Mouse (Mus musculus): ENCODE results near the gene Dnmt1. TPM values are rescaled to one million over a fixed set of nuclear protein-coding genes. Genes with fewer than 3 reads are reported as not detected.

Dnmt1 gene
- polyA plus RNA-seq, 1 experiment: 21.7 TPM

- 77% methylated on average over 23 of the region's 23 CpGs for WGBS
- Histone ChIP-seq H3K27ac (ENCODE audit: insufficient read depth, low read depth, low read length) (no peak overlapping the region), H3K36me3 (ENCODE audit: control insufficient read depth, insufficient read depth, low read length) (peaks cover 4% of the 10 kb centered on the region; the same call in 1 of the 2 replicates), H3K27me3 (ENCODE audit: control insufficient read depth, insufficient read depth, low read length) (no peaks in the 10 kb centered on the region), H3K4me3 (ENCODE audit: low read depth, low read length) (no peak overlapping the region), H3K4me1 (ENCODE audit: control insufficient read depth, insufficient read depth, insufficient read length, low read length) (no peaks in the 10 kb centered on the region; the same call in 1 of the 2 replicates)
- TF ChIP-seq POLR2A (IDR thresholded peaks at IDR 0.05; ENCODE audit: low read depth, low read length): no peak
- no peak for TF ChIP-seq CTCF (IDR thresholded peaks at IDR 0.05; ENCODE audit: extremely low read depth, insufficient read length, insufficient replicate concordance, low read depth, low read length)
Observed at GRCm38 (mm10) chr9:20875021-20875790, 84.5 kb downstream of the Dnmt1 start.

GRCm38 (mm10) chr9:20873521-20873920, 86.2 kb downstream of the Dnmt1 start:
- peaks cover 5% of the 10 kb centered on the region; the same call in 1 of the 2 replicates for H3K36me3 ChIP-seq (ENCODE audit: control insufficient read depth, insufficient read depth, low read length)
- TF ChIP-seq CTCF (IDR thresholded peaks at IDR 0.05; ENCODE audit: extremely low read depth, insufficient read length, insufficient replicate concordance, low read depth, low read length) (no peak), POLR2A (IDR thresholded peaks at IDR 0.05; ENCODE audit: low read depth, low read length) (no peak)
- peaks cover 6% of the 10 kb centered on the region for H3K4me1 ChIP-seq (ENCODE audit: control insufficient read depth, insufficient read depth, insufficient read length, low read length)
- 0 out of 2 replicates have a peak, but pooled peaks cover 4% of the 10 kb centered on the region for H3K27me3 ChIP-seq (ENCODE audit: control insufficient read depth, insufficient read depth, low read length)
- no peak overlapping the region for H3K4me3 ChIP-seq (ENCODE audit: low read depth, low read length)
- WGBS: 91% methylated on average over 12 of the region's 12 CpGs
- H3K27ac ChIP-seq (ENCODE audit: insufficient read depth, low read depth, low read length): no peak overlapping the region

DNA sequence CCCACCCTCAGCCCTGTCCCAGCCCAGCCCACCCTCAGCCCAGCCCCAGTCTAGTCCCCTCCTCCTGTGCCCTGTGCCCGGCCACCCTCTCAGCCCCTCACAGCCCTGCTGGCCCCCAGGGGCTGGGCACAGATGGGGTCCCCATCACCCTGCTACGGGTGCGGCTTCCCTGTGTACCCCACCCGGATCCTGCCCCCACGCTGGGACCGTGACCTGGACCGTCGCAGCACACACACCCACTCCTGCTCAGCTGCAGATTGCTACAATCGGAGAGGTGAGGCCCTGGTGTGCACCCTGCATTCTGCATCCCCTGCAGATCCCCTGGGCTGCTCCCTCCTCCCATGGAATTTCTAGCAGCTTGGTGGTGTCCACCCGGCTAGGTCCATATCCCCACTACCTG, 86.7 kb downstream of the Dnmt1 start:
- H3K27me3 ChIP-seq (ENCODE audit: control insufficient read depth, insufficient read depth, low read length): 0 out of 2 replicates have a peak, but pooled peaks cover 4% of the 10 kb centered on the region
- TF ChIP-seq CTCF (IDR thresholded peaks at IDR 0.05; ENCODE audit: extremely low read depth, insufficient read length, insufficient replicate concordance, low read depth, low read length): no peak
- no peak for TF ChIP-seq POLR2A (IDR thresholded peaks at IDR 0.05; ENCODE audit: low read depth, low read length)
- 92% methylated on average over 10 of the region's 10 CpGs for WGBS
- H3K27ac ChIP-seq (ENCODE audit: insufficient read depth, low read depth, low read length): no peak overlapping the region
- peaks cover 5% of the 10 kb centered on the region; the same call in 1 of the 2 replicates for H3K36me3 ChIP-seq (ENCODE audit: control insufficient read depth, insufficient read depth, low read length)
- no peak overlapping the region for H3K4me3 ChIP-seq (ENCODE audit: low read depth, low read length)
- H3K4me1 ChIP-seq (ENCODE audit: control insufficient read depth, insufficient read depth, insufficient read length, low read length): peaks cover 9% of the 10 kb centered on the region

GRCm38 (mm10) chr9:20870211-20871173, 89.2 kb downstream of the Dnmt1 start:
- TF ChIP-seq CTCF (IDR thresholded peaks at IDR 0.05; ENCODE audit: extremely low read depth, insufficient read length, insufficient replicate concordance, low read depth, low read length) (no peak), POLR2A (IDR thresholded peaks at IDR 0.05; ENCODE audit: low read depth, low read length) (no peak)
- peaks cover 9% of the 10 kb centered on the region for H3K4me1 ChIP-seq (ENCODE audit: control insufficient read depth, insufficient read depth, insufficient read length, low read length)
- 88% methylated on average over 12 of the region's 12 CpGs for WGBS
- no peak overlapping the region for H3K27ac ChIP-seq (ENCODE audit: insufficient read depth, low read depth, low read length)
- H3K36me3 ChIP-seq (ENCODE audit: control insufficient read depth, insufficient read depth, low read length): peaks cover 5% of the 10 kb centered on the region; the same call in 1 of the 2 replicates
- no peak overlapping the region for H3K4me3 ChIP-seq (ENCODE audit: low read depth, low read length)
- 0 out of 2 replicates have a peak, but pooled peaks cover 4% of the 10 kb centered on the region for H3K27me3 ChIP-seq (ENCODE audit: control insufficient read depth, insufficient read depth, low read length)

DNA sequence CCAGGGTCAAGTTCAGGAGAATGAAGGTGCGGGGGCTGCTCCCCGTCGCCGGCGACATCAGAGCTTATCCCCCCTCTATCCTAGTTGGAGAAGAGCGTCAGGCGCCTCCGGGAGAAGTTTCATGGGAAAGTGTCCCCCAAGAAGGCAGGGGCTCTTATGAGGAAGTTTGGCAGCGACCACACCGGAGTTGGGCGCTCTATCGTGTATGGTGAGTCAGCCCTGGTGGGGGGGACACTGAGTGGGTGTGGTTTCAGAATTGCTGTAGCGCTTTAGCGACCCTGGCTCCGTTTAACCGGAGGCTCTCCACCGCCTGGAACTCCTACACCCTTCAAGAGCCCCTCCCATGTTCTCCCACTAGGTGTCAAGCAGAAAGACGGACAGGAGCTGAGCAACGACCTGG, 90.4 kb downstream of the Dnmt1 start:
- Histone ChIP-seq H3K27me3 (ENCODE audit: control insufficient read depth, insufficient read depth, low read length) (0 out of 2 replicates have a peak, but pooled peaks cover 4% of the 10 kb centered on the region), H3K4me1 (ENCODE audit: control insufficient read depth, insufficient read depth, insufficient read length, low read length) (peaks cover 9% of the 10 kb centered on the region), H3K36me3 (ENCODE audit: control insufficient read depth, insufficient read depth, low read length) (peaks cover 5% of the 10 kb centered on the region; the same call in 1 of the 2 replicates), H3K27ac (ENCODE audit: insufficient read depth, low read depth, low read length) (no peak overlapping the region), H3K4me3 (ENCODE audit: low read depth, low read length) (peak overlapping the region; percentile 86)
- TF ChIP-seq POLR2A (IDR thresholded peaks at IDR 0.05; ENCODE audit: low read depth, low read length) (no peak), CTCF (IDR thresholded peaks at IDR 0.05; ENCODE audit: extremely low read depth, insufficient read length, insufficient replicate concordance, low read depth, low read length) (no peak)
- 11% methylated on average over 19 of the region's 19 CpGs for whole genome bisulfite sequencing

GRCm38 (mm10) chr9:20868448-20869001, 91.2 kb downstream of the Dnmt1 start, which contains the start of gene A230050P20Rik:
TSS of gene A230050P20Rik (plus strand) at chr9:20868642.
- Histone ChIP-seq H3K27me3 (ENCODE audit: control insufficient read depth, insufficient read depth, low read length) (0 out of 2 replicates have a peak, but pooled peaks cover 4% of the 10 kb centered on the region), H3K4me3 (ENCODE audit: low read depth, low read length) (peak within 1 kb of the TSS; percentile 86), H3K36me3 (ENCODE audit: control insufficient read depth, insufficient read depth, low read length) (peaks cover 5% of the 10 kb centered on the region; the same call in 1 of the 2 replicates), H3K27ac (ENCODE audit: insufficient read depth, low read depth, low read length) (no peak within 1 kb of the TSS), H3K4me1 (ENCODE audit: control insufficient read depth, insufficient read depth, insufficient read length, low read length) (peaks cover 9% of the 10 kb centered on the region)
- TF ChIP-seq POLR2A (IDR thresholded peaks at IDR 0.05; ENCODE audit: low read depth, low read length) (no peak), CTCF (IDR thresholded peaks at IDR 0.05; ENCODE audit: extremely low read depth, insufficient read length, insufficient replicate concordance, low read depth, low read length) (no peak)
- WGBS: 3% methylated on average over 53 of the region's 53 CpGs
